Mouse (Mus musculus): ENCODE measurements at regions not wholly inside any gene's neighbourhood (a gene's known extent, or its start where the extent isn't known, plus 50 kb on each side); places are given as distances from the start of the nearest gene placed in this dataset.

DNA sequence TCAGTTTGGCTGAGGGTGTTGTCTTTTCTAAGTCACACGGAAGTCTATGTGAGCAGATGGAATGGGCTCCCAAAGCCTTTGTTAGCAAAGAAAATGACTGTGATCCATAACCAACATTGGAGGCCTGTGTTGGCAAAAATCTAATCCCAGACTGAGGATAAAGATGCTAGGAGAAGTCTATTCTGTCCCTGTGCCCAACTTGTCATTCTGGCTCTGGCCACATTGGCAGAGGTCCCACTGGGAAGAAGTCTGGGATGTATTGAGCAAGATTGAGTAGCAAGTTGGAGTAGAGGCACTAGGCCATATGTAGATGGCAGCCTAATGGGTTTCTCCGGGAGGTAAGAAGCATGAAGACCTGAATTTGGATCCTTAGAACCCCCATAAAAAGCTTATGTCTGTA is 54.1 kb downstream of the Nog start:
- TF ChIP-seq POLR2A (IDR thresholded peaks at IDR 0.05; ENCODE audit: borderline replicate concordance, extremely low read depth, insufficient read depth, insufficient read length, poor library complexity, severe bottlenecking) (no peak), CTCF (IDR thresholded peaks at IDR 0.05; ENCODE audit: borderline replicate concordance, extremely low read depth, insufficient read depth, insufficient read length) (no peak)
- DNase-seq (ENCODE audit: low read depth): no peak

DNA sequence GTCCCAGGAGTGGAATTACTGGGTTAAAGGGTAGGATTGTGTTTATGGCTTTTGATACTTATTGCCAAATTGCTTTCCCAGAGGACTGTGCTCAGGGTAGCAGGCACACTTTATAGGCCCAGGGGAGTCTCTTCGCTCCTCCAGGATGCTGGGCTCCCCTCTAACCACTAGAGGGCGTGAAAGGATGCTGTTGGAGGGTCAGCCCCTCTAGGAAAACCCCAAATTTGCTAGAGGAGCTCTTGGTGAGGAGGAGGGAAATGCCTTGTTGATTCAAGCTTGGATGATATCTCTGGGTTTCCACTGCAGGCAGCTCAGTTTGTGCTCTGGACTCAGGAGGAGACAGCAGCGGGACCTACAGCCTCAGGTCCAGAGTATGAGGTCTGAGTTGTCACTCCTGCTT is 58.8 kb downstream of the Nog start:
- TF ChIP-seq POLR2A (IDR thresholded peaks at IDR 0.05; ENCODE audit: borderline replicate concordance, extremely low read depth, insufficient read depth, insufficient read length, poor library complexity, severe bottlenecking) (no peak), CTCF (IDR thresholded peaks at IDR 0.05; ENCODE audit: borderline replicate concordance, extremely low read depth, insufficient read depth, insufficient read length) (peak; percentile 81)

DNA sequence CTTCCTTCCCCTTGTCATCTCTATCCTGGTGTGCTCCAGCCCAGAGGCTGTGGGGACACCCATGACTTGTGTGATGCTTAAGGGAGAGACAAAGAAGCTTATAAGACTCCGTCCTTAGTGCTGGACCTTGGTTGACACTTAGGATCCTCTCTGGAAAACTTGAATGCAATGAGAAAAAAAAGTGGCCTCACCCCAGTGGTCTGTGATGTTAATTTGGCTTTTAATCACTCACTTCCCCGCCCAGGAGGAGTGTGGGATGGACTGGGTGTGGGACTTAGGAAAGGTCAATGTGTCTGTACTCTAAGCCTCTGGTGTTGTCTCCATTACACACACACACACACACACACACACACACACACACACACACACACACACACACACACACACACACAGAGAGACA is 60.0 kb downstream of the Nog start:
- TF ChIP-seq CTCF (IDR thresholded peaks at IDR 0.05; ENCODE audit: borderline replicate concordance, extremely low read depth, insufficient read depth, insufficient read length) (no peak), POLR2A (IDR thresholded peaks at IDR 0.05; ENCODE audit: borderline replicate concordance, extremely low read depth, insufficient read depth, insufficient read length, poor library complexity, severe bottlenecking) (no peak)
- DNase-seq (ENCODE audit: low read depth): no peak

More for the DNA sequence above, 58.8 kb downstream of the Nog start:
- DNase-seq (ENCODE audit: low read depth): peak; percentile 76

DNA sequence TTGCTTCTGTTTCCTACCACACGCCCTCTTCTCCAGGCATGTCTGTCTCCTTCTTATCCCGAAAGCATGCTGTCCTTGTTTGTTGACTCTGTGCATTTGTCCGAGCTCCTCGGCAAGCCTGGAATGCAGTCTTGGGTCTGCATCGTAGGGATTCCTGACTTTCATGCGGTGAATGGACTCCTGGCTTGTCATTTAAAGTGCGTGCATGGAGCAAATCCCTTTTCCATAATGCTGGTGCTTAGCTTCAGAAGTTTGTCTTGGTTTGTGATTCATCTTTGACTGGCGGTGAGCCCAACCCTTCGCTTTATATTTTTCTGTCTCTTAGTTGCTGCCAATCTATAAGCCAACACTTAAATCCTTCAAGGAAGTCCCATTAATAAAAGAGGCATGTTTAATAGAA is 62.2 kb downstream of the Nog start:
- DNase-seq (ENCODE audit: low read depth): no peak
- no peak for TF ChIP-seq CTCF (IDR thresholded peaks at IDR 0.05; ENCODE audit: borderline replicate concordance, extremely low read depth, insufficient read depth, insufficient read length)
- no peak for TF ChIP-seq POLR2A (IDR thresholded peaks at IDR 0.05; ENCODE audit: borderline replicate concordance, extremely low read depth, insufficient read depth, insufficient read length, poor library complexity, severe bottlenecking)

DNA sequence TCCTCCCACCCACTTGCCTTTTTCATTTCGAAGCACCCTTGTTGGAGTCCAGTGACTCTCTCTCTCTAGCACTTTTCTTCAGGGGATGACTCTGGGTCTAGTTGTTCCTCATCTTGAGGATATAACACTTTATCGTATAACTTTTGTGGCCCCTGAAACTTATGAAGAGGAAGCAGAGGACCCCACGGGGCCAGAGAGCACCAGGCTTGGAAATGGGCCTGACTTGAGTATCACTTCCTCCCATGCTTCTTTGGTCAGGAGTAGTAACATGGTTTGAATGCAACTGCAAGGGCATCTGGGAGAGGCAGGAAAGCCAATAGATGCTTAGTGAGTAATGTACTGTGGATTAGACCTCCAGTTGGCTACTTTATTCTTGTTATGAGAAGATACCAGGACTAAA is 65.2 kb downstream of the Nog start:
- DNase-seq (ENCODE audit: low read depth): no peak
- TF ChIP-seq CTCF (IDR thresholded peaks at IDR 0.05; ENCODE audit: borderline replicate concordance, extremely low read depth, insufficient read depth, insufficient read length): no peak
- TF ChIP-seq POLR2A (IDR thresholded peaks at IDR 0.05; ENCODE audit: borderline replicate concordance, extremely low read depth, insufficient read depth, insufficient read length, poor library complexity, severe bottlenecking): no peak

DNA sequence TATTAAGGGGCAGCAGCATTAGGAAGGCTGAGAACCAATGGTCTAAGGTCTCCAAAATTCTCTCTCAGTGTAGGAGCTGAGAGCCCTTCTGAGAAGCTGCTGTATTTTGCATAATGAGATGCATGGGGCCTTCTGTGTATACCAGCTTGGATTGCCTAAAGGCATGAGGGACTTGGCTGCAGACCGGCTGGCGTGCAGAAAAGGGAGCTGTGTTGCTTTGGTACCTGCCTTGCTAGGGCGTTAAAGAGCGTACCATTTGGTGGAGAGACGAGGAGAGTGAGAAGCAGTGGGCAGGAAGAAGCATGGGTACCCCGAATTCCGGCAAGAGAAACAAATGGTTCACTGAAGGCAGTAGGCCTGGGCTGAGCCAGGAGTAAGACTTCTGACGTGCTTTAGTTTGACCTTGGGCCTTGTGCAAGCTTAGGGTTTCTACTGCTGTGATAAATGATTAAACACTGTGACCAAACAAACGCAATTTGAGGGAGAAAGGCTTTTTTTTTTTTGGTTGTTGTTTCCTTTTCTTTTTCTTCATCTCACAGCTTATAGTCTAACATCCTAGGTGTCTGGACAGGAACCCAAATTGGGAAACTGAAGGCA is 69.2 kb downstream of the Nog start:
- peak; percentile 84 for DNase-seq (ENCODE audit: low read depth)
- TF ChIP-seq CTCF (IDR thresholded peaks at IDR 0.05; ENCODE audit: borderline replicate concordance, extremely low read depth, insufficient read depth, insufficient read length): no peak
- no peak for TF ChIP-seq POLR2A (IDR thresholded peaks at IDR 0.05; ENCODE audit: borderline replicate concordance, extremely low read depth, insufficient read depth, insufficient read length, poor library complexity, severe bottlenecking)

DNA sequence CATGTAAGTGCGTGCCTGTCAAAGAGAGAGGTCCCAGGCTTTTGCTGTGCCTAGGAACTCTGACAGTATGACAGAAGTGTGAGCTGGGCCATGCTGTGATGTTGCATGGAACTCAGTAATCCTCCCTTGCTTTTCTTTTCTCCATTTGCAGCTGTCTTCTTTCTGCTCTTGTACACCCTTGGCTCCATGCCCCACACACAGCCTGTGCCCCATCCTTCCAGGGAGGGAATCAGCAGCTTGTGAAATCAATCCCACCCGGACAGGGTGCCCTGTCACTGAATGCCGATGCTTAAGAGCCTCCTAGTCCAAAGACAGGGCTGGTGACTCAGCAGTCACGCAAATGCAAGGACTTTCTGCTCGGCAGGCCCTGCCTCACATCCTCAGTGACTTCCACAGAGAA is 72.4 kb downstream of the Nog start:
- TF ChIP-seq CTCF (IDR thresholded peaks at IDR 0.05; ENCODE audit: borderline replicate concordance, extremely low read depth, insufficient read depth, insufficient read length) (no peak), POLR2A (IDR thresholded peaks at IDR 0.05; ENCODE audit: borderline replicate concordance, extremely low read depth, insufficient read depth, insufficient read length, poor library complexity, severe bottlenecking) (no peak)
- peak; percentile 45 for DNase-seq (ENCODE audit: low read depth)

DNA sequence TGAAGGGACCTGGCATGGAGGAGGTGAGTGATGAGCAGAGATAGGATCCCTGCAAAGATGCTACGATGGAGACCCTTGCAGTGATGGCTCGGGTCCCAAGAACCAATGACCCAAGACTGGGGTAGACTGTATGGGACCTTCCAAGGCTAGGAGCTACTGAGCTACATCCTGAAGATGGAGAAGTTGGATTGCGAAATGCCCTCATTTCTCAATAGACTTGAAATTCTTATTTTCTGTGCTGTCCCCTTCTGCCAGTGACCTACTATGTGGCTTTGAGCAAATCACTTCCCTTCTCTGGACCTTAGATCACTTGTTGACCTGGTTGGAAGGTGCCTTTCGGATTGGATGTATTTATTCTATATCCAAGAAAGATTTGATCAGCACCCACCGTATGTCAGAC is 88.9 kb downstream of the Nog start:
- no peak for DNase-seq (ENCODE audit: low read depth)
- no peak for TF ChIP-seq POLR2A (IDR thresholded peaks at IDR 0.05; ENCODE audit: borderline replicate concordance, extremely low read depth, insufficient read depth, insufficient read length, poor library complexity, severe bottlenecking)
- no peak for TF ChIP-seq CTCF (IDR thresholded peaks at IDR 0.05; ENCODE audit: borderline replicate concordance, extremely low read depth, insufficient read depth, insufficient read length)

DNA sequence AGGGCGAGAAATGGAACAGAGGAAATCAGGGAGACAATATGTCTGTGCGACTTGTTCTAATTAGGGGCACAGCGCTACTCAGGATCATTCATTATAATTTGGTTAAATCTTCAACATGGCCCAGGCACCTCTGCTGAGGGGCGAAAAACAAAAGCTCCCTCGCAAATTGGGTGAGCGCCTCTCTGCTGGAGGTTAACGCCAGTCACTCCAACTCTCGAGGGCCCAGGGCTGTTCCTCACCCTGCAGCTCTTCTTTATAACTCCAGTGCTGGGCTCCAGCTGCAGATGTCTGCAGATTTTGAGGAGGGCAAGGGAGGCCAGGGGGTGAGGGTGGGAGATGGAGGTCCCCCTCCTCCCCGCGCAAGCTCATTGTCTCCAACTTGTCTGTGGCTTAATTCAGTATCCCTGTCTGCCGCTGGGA is 92.6 kb downstream of the Nog start:
- peak; percentile 59 for DNase-seq (ENCODE audit: low read depth)
- TF ChIP-seq POLR2A (IDR thresholded peaks at IDR 0.05; ENCODE audit: borderline replicate concordance, extremely low read depth, insufficient read depth, insufficient read length, poor library complexity, severe bottlenecking) (no peak), CTCF (IDR thresholded peaks at IDR 0.05; ENCODE audit: borderline replicate concordance, extremely low read depth, insufficient read depth, insufficient read length) (no peak)

DNA sequence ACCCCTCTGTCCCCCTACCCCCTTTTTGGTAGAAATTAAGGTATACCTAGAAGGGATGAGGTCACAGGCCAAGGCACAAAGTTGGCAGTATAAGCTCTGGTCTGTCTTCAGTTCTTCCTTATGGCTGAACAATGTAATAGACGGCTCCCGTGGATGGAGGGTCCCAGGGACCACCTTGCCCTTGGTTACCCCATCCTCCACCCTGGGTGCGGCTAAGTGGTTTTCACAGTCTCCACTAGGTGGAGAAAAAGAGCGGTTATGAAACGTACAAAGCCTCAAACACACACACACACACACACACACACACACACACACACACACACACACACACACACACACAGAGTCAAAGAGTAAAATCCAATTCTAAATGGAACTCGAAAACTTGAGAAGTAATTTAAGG is 93.1 kb downstream of the Nog start:
- TF ChIP-seq POLR2A (IDR thresholded peaks at IDR 0.05; ENCODE audit: borderline replicate concordance, extremely low read depth, insufficient read depth, insufficient read length, poor library complexity, severe bottlenecking) (no peak), CTCF (IDR thresholded peaks at IDR 0.05; ENCODE audit: borderline replicate concordance, extremely low read depth, insufficient read depth, insufficient read length) (peak; percentile 53; the same call in 1 of the 2 replicates)
- peak; percentile 63 for DNase-seq (ENCODE audit: low read depth)

DNA sequence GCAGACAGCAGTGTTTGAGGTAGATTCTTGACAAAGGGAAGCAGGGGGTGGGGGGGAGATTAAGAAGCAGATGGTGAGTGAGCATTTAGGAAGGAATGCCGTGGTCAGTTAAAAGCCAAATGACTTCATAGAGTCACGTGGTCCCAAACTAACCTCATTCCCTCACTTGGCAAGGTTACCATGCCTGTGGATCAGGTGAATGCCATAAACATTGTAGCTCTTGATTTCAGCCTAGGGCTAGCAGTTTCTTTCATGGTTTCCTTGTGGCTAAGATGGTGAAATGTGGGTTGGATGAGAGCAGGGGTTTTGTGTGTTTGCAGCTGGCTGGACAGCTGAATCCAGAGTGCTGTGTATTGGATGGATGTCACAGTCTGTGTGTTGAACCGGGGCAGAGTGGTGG is 95.3 kb downstream of the Nog start:
- no peak for DNase-seq (ENCODE audit: low read depth)
- TF ChIP-seq POLR2A (IDR thresholded peaks at IDR 0.05; ENCODE audit: borderline replicate concordance, extremely low read depth, insufficient read depth, insufficient read length, poor library complexity, severe bottlenecking) (no peak), CTCF (IDR thresholded peaks at IDR 0.05; ENCODE audit: borderline replicate concordance, extremely low read depth, insufficient read depth, insufficient read length) (no peak)

DNA sequence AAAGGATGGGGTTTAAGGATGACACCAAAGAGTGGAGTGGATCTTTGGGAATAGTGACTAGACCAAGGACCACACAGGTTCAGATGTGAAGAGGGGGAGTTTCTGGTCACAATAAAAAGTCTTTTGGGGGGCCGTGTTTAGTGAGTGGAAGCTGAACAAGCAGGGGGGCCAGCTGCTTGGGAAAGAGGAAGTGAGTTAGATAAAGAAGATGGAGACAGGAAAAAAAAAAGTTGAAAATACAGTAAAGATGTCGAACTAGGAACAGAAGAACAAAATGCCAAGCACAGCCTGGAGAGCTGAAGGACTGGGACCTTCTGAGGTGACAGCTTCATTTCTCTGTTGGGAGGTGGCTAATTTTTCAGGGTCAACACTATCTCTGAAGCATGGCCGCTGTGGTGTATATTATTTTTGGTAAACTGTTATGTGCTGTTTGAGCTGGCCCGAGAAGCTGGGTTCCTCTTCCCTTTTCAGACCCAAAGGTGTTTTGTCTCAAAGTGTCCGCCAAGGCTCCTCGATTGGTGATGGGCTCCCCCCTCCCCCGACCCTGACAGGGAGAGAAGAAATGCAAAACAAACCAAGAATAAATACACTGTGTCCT is 97.1 kb downstream of the Nog start:
- no peak for DNase-seq (ENCODE audit: low read depth)
- TF ChIP-seq POLR2A (IDR thresholded peaks at IDR 0.05; ENCODE audit: borderline replicate concordance, extremely low read depth, insufficient read depth, insufficient read length, poor library complexity, severe bottlenecking): no peak

Measured in brain, embryonic 14.5 days (tissue).